Mouse (Mus musculus): ENCODE results near the gene Gm5934. TPM values are rescaled to one million over a fixed set of nuclear protein-coding genes. Genes with fewer than 3 reads are reported as not detected.

The Gm5934 gene
- not detected in 4 replicates for total RNA-seq (2023)

GRCm38 (mm10) chrX:24500660-24501059 is at the start of gene Gm5934:
Gene Gm5934 (minus strand): TSS chrX:24500760.

Other genes starting within 250 kb of the Gm5934 start
- gene Gm4297, start 74.1 kb upstream of the Gm5934 start, total RNA-seq (2023): not detected in 4 replicates